Mouse (Mus musculus) ES-Bruce4 (cell line): ENCODE results near the gene Rnf223.

Experiments used
- CTCF ChIP-seq: IDR thresholded peaks from one replicate; pipeline ENCODE4 v1.8.1; 2011; ENCODE audit warnings: low read depth, low read length
- EP300 ChIP-seq: IDR thresholded peaks from 2 replicates; pipeline ENCODE4 v1.6.1; 2011; ENCODE audit warnings: low read depth, low read length; ENCODE audit not compliant: insufficient read depth
- POLR2A ChIP-seq: IDR thresholded peaks from one replicate; pipeline ENCODE4 v1.8.1; 2011; ENCODE audit warnings: low read length; ENCODE audit not compliant: insufficient read depth

DNA sequence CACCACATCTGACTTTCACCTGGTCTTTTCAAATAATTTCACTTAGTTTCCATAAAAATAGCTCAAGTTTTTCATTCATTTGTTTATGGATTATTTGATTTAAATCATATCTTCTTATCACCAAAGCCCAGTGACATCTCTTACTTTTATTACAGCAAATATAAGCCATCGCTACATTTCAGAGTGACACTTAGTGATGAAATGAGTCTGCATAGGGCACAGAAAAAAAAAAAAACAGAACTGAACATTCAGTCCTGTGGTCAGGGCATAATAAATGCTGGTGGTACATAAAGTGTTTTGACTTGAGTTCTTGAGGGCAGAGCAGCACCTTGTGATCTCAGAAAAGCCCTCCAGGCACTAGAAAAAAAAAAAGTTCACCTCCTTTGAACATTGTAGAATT is 34.1 kb upstream of the Rnf223 start:
- TF ChIP-seq CTCF (no peak), POLR2A (no peak), EP300 (no peak)
